Mouse (Mus musculus): ENCODE data around the gene Rbm4. TPM values are rescaled to one million over a fixed set of nuclear protein-coding genes. Genes with fewer than 3 reads are reported as not detected.

Rbm4 gene
- polyA plus RNA-seq, 1 experiment from 2014 or later, result 106 TPM

Other genes with a start within 250 kb of the Rbm4 start
- 15.6 and 17.9 TPM in 2 replicates for gene Lrfn4, start 178.2 kb downstream of the Rbm4 start, polyA plus RNA-seq (2016; fragmentation: Nextera tagmentation; extraction: Ambion mirVana)
- gene Rce1, start 168.3 kb downstream of the Rbm4 start, polyA plus RNA-seq (2016; fragmentation: Nextera tagmentation; extraction: Ambion mirVana), result 56.1 and 60.5 TPM in 2 replicates
- gene Gm960, start 95.2 kb downstream of the Rbm4 start, polyA plus RNA-seq (2016; fragmentation: Nextera tagmentation; extraction: Ambion mirVana), result 3.8 and 5.9 TPM in 2 replicates
- 39.5 and 41.8 TPM in 2 replicates for gene Sptbn2, start 82.7 kb downstream of the Rbm4 start, polyA plus RNA-seq (2016; fragmentation: Nextera tagmentation; extraction: Ambion mirVana)
- 157 and 164 TPM in 2 replicates for gene Rbm4b, start 37.4 kb downstream of the Rbm4 start, polyA plus RNA-seq (2016; fragmentation: Nextera tagmentation; extraction: Ambion mirVana)
- gene Gm21992, start 17.7 kb upstream of the Rbm4 start, polyA plus RNA-seq (2016; fragmentation: Nextera tagmentation; extraction: Ambion mirVana), result 28.1 and 34.7 TPM in 2 replicates
- 96.3 and 97.1 TPM in 2 replicates for gene Rbm14, start 17.7 kb upstream of the Rbm4 start, polyA plus RNA-seq (2016; fragmentation: Nextera tagmentation; extraction: Ambion mirVana)
- 42.3 and 44.1 TPM in 2 replicates for gene Ccs, start 45.4 kb upstream of the Rbm4 start, polyA plus RNA-seq (2016; fragmentation: Nextera tagmentation; extraction: Ambion mirVana)
- 0.14 and 0.26 TPM in 2 replicates for gene Ccdc87, start 45.5 kb upstream of the Rbm4 start, polyA plus RNA-seq (2016; fragmentation: Nextera tagmentation; extraction: Ambion mirVana)
- 59.0 and 61.8 TPM in 2 replicates for gene Ctsf, start 61.2 kb upstream of the Rbm4 start, polyA plus RNA-seq (2016; fragmentation: Nextera tagmentation; extraction: Ambion mirVana)
- 3.3 TPM in 2 replicates for gene Actn3, start 84.0 kb upstream of the Rbm4 start, polyA plus RNA-seq (2016; fragmentation: Nextera tagmentation; extraction: Ambion mirVana)
- 21.4 and 22.1 TPM in 2 replicates for gene Zdhhc24, start 84.8 kb upstream of the Rbm4 start, polyA plus RNA-seq (2016; fragmentation: Nextera tagmentation; extraction: Ambion mirVana)
- 8.1 and 10.5 TPM in 2 replicates for gene Bbs1, start 112.7 kb upstream of the Rbm4 start, polyA plus RNA-seq (2016; fragmentation: Nextera tagmentation; extraction: Ambion mirVana)
- gene Dpp3, start 134.4 kb upstream of the Rbm4 start, polyA plus RNA-seq (2016; fragmentation: Nextera tagmentation; extraction: Ambion mirVana), result 167 and 171 TPM in 2 replicates
- 4.9 and 6.5 TPM in 2 replicates for gene Peli3, start 149.2 kb upstream of the Rbm4 start, polyA plus RNA-seq (2016; fragmentation: Nextera tagmentation; extraction: Ambion mirVana)
- gene Mrpl11, start 168.2 kb upstream of the Rbm4 start, polyA plus RNA-seq (2016; fragmentation: Nextera tagmentation; extraction: Ambion mirVana), result 126 and 132 TPM in 2 replicates
- gene Npas4, start 196.4 kb upstream of the Rbm4 start, polyA plus RNA-seq (2016; fragmentation: Nextera tagmentation; extraction: Ambion mirVana), result 0.06 and 0.08 TPM in 2 replicates
- 6.1 and 6.2 TPM in 2 replicates for gene Slc29a2, start 230.0 kb upstream of the Rbm4 start, polyA plus RNA-seq (2016; fragmentation: Nextera tagmentation; extraction: Ambion mirVana)
- gene B4gat1, start 244.9 kb upstream of the Rbm4 start, polyA plus RNA-seq (2016; fragmentation: Nextera tagmentation; extraction: Ambion mirVana), result 48.2 and 50.0 TPM in 2 replicates
- 2.4 and 3.4 TPM in 2 replicates for gene AC124502.3, start 245.0 kb upstream of the Rbm4 start, polyA plus RNA-seq (2016; fragmentation: Nextera tagmentation; extraction: Ambion mirVana)
- 58.7 TPM in 2 replicates for gene Brms1, start 247.5 kb upstream of the Rbm4 start, polyA plus RNA-seq (2016; fragmentation: Nextera tagmentation; extraction: Ambion mirVana)